8 mouse cellular contexts compared by ENCODE assay signal in genomic region chr13:92130994-92131383, GRCm38 (mm10). TPM values are rescaled to one million over a fixed set of nuclear protein-coding genes. Genes with fewer than 3 reads are reported as not detected.
DNase-seq lines count a peak whose midpoint lies in the region; ATAC-seq lines count a peak whose summit lies in the region.

No protein-coding gene starts in this region.

- peak overlapping the region; percentile 60 for H3K4me3 ChIP-seq in hindbrain, embryonic 13.5 days

- peak overlapping the region; percentile 95 for H3K4me2 ChIP-seq in hindbrain, embryonic 13.5 days

- H3K9me3 ChIP-seq in hindbrain, embryonic 13.5 days = no peaks in the 10 kb centered on the region

- no peaks in the 10 kb centered on the region for H3K36me3 ChIP-seq in hindbrain, embryonic 13.5 days

- peak; percentile 6 to 20 for DNase-seq in adrenal gland, adult 18-20 months (ENCODE audit: low spot score in 2 of 2)
- DNase-seq in adrenal gland, adult 8-10 months = no peak
- peak; percentile 19 for DNase-seq in urinary bladder, adult 2 months (ENCODE audit: low spot score)
- DNase-seq in urinary bladder, postnatal 4 days (ENCODE audit: low spot score in 2 of 2) = no peak
- DNase-seq in liver = peak; percentile 3
- DNase-seq in retina, postnatal 1 day = peak; percentile 36
- DNase-seq in thymus, postnatal 0 days (ENCODE audit: low spot score) = no peak

- 5% methylated on average over 22 of the region's 22 CpGs for WGBS in hindbrain, embryonic 13.5 days

- peak; percentile 71 for ATAC-seq in hindbrain, embryonic 13.5 days (ENCODE audit: low FRiP score)

- H3K27me3 ChIP-seq in hindbrain, embryonic 13.5 days = peaks cover 29% of the 10 kb centered on the region

- peak overlapping the region; percentile 77 for H3K9ac ChIP-seq in hindbrain, embryonic 13.5 days

- H3K4me1 ChIP-seq in hindbrain, embryonic 13.5 days (replicated peaks) = peaks cover 12% of the 10 kb centered on the region

- H3K27ac ChIP-seq in hindbrain, embryonic 13.5 days = no peak overlapping the region

RNA-seq across cellular contexts. Expression of gene Rasgrf2, which starts 0.5 kb away (rescaled TPM):
- total RNA-seq in adrenal gland, adult 18-20 months (2021) = 1 to 10 TPM; 3.5 to 4.9 TPM
- total RNA-seq in adrenal gland, adult 8-10 months (2022) = 1 to 10 TPM; 3.0 to 7.2 (median 4.7) TPM
- polyA plus RNA-seq in urinary bladder, adult 2 months (2012; rRNA removed) = 2.6 and 3.7 TPM in 2 replicates
- 2.4 and 2.5 TPM in 2 replicates for polyA plus RNA-seq in hindbrain, embryonic 13.5 days (2015; fragmentation: Nextera tagmentation; extraction: Ambion mirVana)
- 2.2 and 2.5 TPM in 2 replicates for polyA plus RNA-seq in thymus, postnatal 0 days (2015; fragmentation: Nextera tagmentation; extraction: Ambion mirVana)

Comparison
In these comparisons a context has a peak if more than half of its experiments do, and no peak if none do; other contexts are left out.
1. DNase-seq: peak in adrenal gland, adult 18-20 months (2 of 2), urinary bladder, adult 2 months (single experiment), liver (single experiment) and retina, postnatal 1 day (single experiment); none in adrenal gland, adult 8-10 months (single experiment), urinary bladder, postnatal 4 days (0 of 2) and thymus, postnatal 0 days (single experiment).